Mouse (Mus musculus): ENCODE measurements at regions not wholly inside any gene's neighbourhood (a gene's known extent, or its start where the extent isn't known, plus 50 kb on each side); places are given as distances from the start of the nearest gene placed in this dataset.
A peak's percentile ranks its signal among the peaks of the same experiment; 100 is the strongest.

- no peak for DNase-seq (ENCODE audit: low spot score in 2 of 2)
Observed at GRCm38 (mm10) chr15:72101730-72102129, 1732.6 kb upstream of the Gm6569 start.

- peak in 1 of 2 experiments; percentile 36 for DNase-seq (ENCODE audit: low spot score in 2 of 2)
Observed at GRCm38 (mm10) chr15:72105830-72106413, 1728.4 kb upstream of the Gm6569 start.

DNA sequence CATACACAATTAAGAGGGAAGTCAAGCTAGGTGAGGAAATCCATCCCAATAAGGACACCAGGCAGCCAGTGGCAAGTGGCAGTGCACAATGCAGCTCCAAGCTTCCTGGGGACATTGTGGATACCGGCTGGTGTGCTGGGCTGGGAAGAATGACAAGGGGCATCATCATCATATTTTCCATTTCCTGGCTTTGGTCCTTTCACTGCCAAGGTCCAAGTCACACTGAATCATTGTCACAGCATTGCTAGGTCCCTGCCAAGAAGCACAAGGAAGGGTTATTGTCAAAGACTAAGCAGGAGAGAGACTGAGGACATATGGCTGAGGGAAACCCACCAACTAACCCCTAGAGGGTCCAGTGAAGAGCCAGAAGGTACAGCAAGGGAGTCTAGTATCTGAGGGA, 1723.8 kb upstream of the Gm6569 start:
- peak in 1 of 2 experiments; percentile 59 for DNase-seq (ENCODE audit: low spot score in 2 of 2)

GRCm38 (mm10) chr15:72116772-72117171, 1717.6 kb upstream of the Gm6569 start:
- no peak for DNase-seq (ENCODE audit: low spot score in 2 of 2)

DNA sequence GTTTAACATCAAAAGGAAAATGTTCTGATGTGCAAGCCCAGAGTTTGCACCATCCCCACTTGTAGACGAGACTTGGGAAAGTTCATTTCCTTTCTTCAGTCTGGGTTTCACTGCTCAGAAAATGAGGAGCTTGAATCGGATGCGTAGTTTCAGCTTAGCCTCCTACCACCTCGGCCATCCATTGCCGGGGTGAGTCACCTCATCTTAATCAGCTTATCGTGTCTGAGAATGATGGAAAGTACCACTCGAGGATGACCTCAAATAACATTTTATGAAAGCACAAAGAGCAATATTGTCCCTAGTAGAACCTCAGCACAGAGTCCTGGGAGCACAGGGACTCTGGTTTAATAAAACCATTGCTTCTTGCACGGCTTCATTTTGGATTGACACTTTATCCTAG, 1700.1 kb upstream of the Gm6569 start:
- DNase-seq (ENCODE audit: low spot score in 2 of 2): no peak

- no peak for DNase-seq (ENCODE audit: low spot score in 2 of 2)
Observed at GRCm38 (mm10) chr15:72135992-72136617, 1698.3 kb upstream of the Gm6569 start.

DNA sequence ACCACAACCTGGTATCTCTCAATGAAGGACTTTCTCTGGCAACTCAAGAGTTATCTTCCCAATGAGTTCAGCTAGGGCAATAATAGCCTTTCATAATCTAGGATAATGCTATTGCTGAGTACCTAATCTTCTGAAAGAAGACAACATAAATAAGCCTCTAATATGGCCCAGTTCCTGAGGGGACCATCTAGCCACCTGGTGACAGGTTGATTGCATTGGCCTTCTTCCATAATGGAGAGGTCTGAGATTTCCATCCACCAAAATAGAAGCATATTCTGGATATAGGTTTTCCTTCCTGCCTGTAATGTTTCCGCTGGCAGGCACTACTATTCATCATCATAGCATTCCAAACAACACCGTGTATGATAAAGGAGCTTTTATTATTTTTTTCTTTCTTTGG, 1694.2 kb upstream of the Gm6569 start:
- no peak for DNase-seq (ENCODE audit: low spot score in 2 of 2)

DNA sequence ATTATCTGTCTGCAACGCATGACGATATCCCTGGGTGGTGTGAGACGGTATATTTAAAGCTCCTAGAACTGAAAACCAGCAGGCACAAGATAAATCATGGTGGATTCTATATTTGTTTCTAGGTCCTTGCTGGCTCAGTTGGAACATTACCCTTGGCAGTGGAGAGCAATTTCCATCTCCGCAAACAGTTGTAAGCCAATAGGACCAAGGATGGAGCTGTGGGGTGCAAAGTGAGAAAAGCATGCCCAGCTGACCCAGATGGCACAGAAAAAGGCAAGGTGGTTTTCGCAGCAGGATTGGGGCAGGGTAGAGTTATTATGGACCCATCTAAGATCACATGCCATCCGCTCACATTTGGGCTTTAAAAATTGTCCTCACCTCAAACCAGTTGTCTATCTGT, 1683.8 kb upstream of the Gm6569 start:
- DNase-seq (ENCODE audit: low spot score in 2 of 2): no peak

DNA sequence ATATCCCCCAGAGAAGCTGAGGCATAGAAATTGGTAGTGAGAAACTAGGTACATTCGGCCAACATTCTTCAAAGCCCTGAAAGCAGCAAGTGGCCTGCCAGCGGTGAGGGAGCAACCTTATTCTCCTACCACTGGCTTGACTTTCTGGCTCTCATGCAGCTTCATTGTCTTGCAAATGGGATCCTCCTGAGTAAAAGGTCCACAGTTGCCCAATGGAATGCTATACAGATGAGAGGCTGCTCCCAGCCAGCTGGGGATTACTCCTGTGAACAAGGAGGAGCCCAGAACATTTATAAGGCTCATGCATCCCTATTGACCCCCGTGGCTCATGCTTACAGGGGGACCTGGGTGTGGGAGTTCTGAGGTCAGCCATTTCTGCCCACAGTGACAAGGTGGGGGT, 1675.9 kb upstream of the Gm6569 start:
- DNase-seq (ENCODE audit: low spot score in 2 of 2): no peak

DNA sequence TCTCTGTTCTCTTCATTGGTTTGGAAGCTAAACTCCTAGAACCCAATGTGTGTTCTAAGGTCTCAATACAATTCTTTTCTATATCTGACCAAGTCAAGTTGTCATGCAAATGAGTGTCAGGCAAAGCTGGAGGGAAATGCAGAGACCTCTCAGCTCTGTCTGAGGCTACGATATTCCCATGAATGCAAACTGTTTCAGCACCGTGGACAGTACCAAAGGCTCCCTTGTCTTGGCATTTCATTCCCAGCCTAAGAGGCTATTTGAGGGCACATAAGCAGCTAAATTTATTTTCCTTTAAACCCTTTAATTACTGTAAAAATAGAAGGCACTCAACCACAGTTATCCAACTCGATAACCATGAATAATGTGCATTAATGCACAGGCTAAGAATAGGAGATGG, 1633.5 kb upstream of the Gm6569 start:
- DNase-seq (ENCODE audit: low spot score in 2 of 2): no peak

- no peak for DNase-seq (ENCODE audit: low spot score in 2 of 2)
Observed at GRCm38 (mm10) chr15:72201791-72202190, 1632.6 kb upstream of the Gm6569 start.

GRCm38 (mm10) chr15:72205240-72205799, 1629.0 kb upstream of the Gm6569 start:
- DNase-seq (ENCODE audit: low spot score in 2 of 2): no peak

DNA sequence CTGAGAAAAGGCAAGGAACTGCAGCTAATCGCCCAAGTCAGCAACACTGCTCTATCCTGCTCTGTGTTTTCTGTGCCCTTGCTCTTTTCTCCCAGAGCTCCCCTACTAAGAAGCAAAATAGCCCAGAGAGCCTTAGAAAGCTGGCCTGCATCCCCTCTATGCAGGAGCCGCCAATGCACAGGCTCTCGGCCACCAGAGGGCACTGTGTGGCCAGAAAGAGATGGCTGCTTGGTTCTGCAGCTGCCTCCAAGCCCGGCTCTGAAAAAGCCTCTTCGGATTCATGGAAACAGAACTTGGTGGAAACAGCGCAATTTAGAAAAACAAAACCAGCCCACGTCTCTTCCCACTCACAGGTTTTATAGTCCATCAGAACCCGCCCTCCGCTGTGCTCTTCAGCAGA, 1628.4 kb upstream of the Gm6569 start:
- DNase-seq (ENCODE audit: low spot score in 2 of 2): peak; percentile 87 to 95

DNA sequence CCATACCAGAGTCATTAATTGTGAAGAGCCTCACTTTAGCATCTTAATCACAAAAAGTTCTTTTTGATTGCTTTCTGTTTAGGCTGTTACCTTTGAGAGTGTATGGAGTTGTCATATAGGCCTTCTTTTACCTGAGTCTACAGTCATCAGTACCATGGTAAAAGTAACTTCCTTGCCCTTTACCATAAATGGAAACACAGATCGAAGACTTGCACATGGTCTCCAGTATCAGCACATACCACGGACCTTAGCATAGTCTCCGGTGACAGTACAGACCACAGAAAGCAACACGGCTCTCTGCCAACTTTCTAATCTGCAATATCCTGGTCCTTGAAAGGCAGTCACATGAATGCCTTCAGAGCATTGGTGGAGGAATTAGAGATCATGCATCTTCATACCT, 1626.8 kb upstream of the Gm6569 start:
- no peak for DNase-seq (ENCODE audit: low spot score in 2 of 2)

- no peak for DNase-seq (ENCODE audit: low spot score in 2 of 2)
Observed at GRCm38 (mm10) chr15:72208076-72208475, 1626.3 kb upstream of the Gm6569 start.

DNA sequence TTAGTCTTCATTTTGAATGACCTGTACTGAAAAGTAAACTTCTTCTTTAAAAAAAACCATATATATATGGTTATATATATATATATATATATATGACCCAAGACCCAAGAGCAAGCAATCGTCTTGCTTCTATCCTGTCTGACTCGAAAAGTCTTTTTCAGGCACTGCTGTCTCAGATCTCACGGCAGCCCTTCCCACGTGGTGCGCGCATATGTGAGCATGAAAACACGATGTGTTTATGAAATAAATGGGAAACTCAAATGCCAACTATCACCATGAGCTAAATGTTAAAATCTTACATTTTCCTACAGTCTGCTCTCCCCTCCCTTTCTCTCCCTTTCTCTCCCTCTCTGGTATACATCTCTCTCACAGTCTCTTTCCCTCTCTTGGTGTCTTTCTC, 1625.4 kb upstream of the Gm6569 start:
- DNase-seq (ENCODE audit: low spot score in 2 of 2): no peak

DNA sequence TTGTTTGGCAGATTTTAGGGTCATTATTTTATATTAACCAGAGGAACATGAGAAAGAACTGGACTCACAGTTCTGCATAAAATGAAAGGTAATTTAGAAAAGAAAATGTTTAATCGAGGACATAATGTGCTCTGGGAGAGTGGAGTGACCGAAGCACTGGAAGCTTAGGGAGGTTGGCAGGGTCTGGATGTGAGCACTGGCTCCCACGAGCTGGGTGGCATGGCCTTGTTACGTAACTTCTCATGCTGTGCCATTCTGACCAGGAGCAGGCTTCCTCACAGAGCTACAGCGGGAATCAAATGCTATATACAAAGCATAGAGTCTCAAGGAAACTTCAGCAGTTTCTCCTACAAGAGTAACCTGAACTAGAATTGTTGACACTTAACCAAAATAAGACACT, 1616.6 kb upstream of the Gm6569 start:
- DNase-seq (ENCODE audit: low spot score in 2 of 2): no peak

DNA sequence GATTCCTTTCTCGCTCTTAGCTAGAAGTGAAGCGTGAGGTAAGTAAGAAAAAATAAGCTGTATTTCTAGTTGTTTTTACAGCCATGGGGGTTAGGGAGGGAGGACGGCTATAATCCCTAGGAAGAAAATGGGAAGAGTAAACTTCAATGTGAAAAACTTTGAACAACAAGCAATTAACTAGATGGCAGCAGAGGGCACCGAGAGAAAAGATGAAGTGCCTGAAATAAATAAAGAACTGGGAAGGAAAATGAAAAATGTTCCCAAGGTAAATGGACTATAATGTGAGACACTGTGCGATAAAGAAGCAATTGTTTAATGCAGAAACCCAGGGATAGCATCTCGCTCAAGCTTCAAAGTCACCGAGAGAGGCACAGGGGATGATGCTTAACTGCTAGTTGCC, 1614.4 kb upstream of the Gm6569 start:
- DNase-seq (ENCODE audit: low spot score in 2 of 2): no peak

GRCm38 (mm10) chr15:72220786-72221185, 1613.6 kb upstream of the Gm6569 start:
- no peak for DNase-seq (ENCODE audit: low spot score in 2 of 2)

DNA sequence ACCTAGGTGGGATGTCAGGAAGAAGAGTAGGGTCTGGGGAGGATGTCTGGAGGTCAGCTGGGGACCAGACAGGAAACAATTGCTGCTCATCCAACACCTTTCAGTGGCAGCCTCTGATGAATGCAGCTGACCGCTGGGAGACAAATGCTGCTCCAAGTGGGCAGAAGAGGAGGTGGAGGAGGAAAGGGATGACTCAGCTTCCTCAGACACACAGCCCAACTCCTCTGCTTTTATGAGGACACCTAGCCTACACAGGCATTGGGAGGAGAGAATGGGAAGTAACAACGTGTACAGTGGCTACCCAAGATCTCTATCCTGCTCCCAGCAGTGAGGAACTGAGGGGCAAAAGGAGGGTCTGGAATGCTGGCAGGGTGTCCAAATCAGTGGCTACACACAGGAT, 1602.0 kb upstream of the Gm6569 start:
- no peak for DNase-seq (ENCODE audit: low spot score in 2 of 2)

- DNase-seq (ENCODE audit: low spot score in 2 of 2): no peak
Observed at GRCm38 (mm10) chr15:72264619-72265018, 1569.7 kb upstream of the Gm6569 start.

- DNase-seq (ENCODE audit: low spot score in 2 of 2): no peak
Observed at GRCm38 (mm10) chr15:72283846-72284245, 1550.5 kb upstream of the Gm6569 start.

DNA sequence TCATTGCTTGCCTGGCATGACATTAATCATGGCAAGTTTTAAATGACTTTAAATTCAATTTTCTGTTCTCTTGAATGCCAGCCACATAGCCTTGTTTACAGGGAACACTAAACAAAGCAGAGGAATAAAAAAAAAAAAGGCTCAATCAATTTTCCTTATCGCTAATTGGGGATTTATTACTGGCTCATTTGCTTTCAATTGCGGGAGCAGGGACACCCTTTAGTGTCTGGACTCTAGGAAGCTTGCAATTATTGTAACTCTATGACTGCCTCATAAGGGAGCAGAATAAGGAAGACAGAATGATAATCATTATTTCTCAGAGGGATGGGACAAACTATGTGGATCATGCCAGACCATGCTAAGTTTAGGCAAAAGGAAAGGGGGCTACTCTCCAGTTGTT, 1537.7 kb upstream of the Gm6569 start:
- DNase-seq (ENCODE audit: low spot score in 2 of 2): no peak

GRCm38 (mm10) chr15:72312417-72312816, 1521.9 kb upstream of the Gm6569 start:
- DNase-seq (ENCODE audit: low spot score in 2 of 2): no peak
